Mouse (Mus musculus) stomach, embryonic 15.5 days (tissue): ENCODE results near the gene Cmtm6. TPM values are rescaled to one million over a fixed set of nuclear protein-coding genes. Genes with fewer than 3 reads are reported as not detected.

Experiments used
- ATAC-seq: fragments of 200-750 bp; cut with Nextera tagmentation; 2 replicates; pipeline ENCODE4 v1.8.0; 2017; ENCODE audit warnings: low read depth, moderate number of reproducible peaks, moderate TSS enrichment; ENCODE audit not compliant: insufficient read depth, low FRiP score
- H3K27ac ChIP-seq: fragments of 300-500 bp; sonication (generic); 2 replicates; pipeline ENCODE4 v1.5.1; 2015; ENCODE audit warnings: mild to moderate bottlenecking, inconsistent platforms
- H3K27me3 ChIP-seq: fragments of 300-500 bp; sonication (generic); replicated peaks from 2 replicates; pipeline ENCODE4 v1.6.1; 2015; ENCODE audit warnings: inconsistent platforms
- H3K36me3 ChIP-seq: fragments of 300-500 bp; sonication (generic); 2 replicates; pipeline ENCODE4 v1.6.1; 2015; ENCODE audit warnings: inconsistent platforms
- H3K4me1 ChIP-seq: fragments of 300-500 bp; sonication (generic); 2 replicates; pipeline ENCODE4 v1.6.1; 2015; ENCODE audit warnings: inconsistent platforms
- H3K4me2 ChIP-seq: fragments of 300-500 bp; sonication (generic); 2 replicates; pipeline ENCODE4 v1.6.1; 2015; ENCODE audit warnings: mild to moderate bottlenecking, inconsistent platforms
- H3K4me3 ChIP-seq: fragments of 300-500 bp; sonication (generic); replicated peaks from 2 replicates; pipeline ENCODE4 v1.5.1; 2015; ENCODE audit warnings: inconsistent platforms
- H3K9ac ChIP-seq: fragments of 300-500 bp; sonication (generic); 2 replicates; pipeline ENCODE4 v1.6.1; 2015; ENCODE audit warnings: inconsistent platforms
- H3K9me3 ChIP-seq: fragments of 300-500 bp; sonication (generic); 2 replicates; pipeline ENCODE4 v1.6.1; 2016; ENCODE audit warnings: inconsistent platforms
- WGBS: fragments of 180-500 bp; shearing (Covaris S2); methylation state at CpG from one replicate; pipeline ENCODE4 v1.1.7; 2015; 5-methylcytosine and 5-hydroxymethylcytosine counted together
- polyA plus RNA-seq: library from polyadenylated mRNA; unstranded; fragments of >200 nt; fragmentation: Nextera tagmentation; extraction: Ambion mirVana; gene quantifications from 2 replicates; pipeline ENCODE4 v1.2.1, GENCODE M21; 2015

Cmtm6 gene
- polyA plus RNA-seq, 1 experiment from 2014 or later, result 60.9 TPM

DNA sequence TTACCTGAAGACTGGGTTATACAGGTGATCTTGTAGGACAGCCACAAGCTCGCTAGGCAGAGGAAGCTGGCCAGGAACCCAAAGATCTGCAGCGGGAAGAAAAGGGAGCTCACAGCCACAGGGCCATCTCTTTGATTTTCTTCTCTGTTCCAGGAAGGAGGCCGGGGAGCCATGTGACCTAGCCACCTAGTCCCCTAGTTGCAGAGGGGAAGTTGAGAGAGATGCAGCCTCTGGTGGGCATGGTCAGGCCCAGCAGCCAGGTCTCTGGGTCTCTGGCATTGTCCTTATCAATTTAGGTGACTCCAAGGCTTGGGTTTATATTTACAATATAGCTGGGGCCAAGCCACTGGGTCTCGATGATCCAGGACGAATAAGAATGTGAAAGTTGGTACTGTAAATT lies 27.9 kb downstream of the Cmtm6 start:
- no peaks in the 10 kb centered on the region for H3K9me3 ChIP-seq
- ATAC-seq, result no peak
- no peaks in the 10 kb centered on the region for H3K4me1 ChIP-seq
- no peak overlapping the region for H3K4me3 ChIP-seq
- H3K27ac ChIP-seq, result no peak overlapping the region
- H3K9ac ChIP-seq, result no peak overlapping the region
- WGBS, result 89% methylated on average over 5 of the region's 5 CpGs
- H3K4me2 ChIP-seq, result no peak overlapping the region
- peaks cover 18% of the 10 kb centered on the region for H3K36me3 ChIP-seq
- H3K27me3 ChIP-seq, result no peaks in the 10 kb centered on the region

DNA sequence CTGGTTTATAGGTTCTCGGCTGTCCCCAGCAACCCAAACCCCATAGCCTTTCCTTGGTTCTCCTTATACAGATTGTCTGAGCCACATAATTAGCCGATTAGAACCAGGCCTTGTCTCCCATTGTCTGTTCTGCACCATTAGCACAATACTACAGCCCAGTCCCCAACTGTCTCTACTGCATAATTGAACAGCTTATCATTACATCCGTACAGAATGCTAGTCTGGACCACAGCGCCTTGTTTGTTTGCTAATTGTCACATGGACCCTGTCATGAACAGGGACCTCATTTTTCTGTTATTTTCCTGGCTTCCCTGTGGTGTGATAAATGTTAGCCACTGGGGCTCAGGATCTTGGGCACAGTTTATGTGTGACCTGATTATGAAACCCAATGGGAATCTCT lies 29.0 kb downstream of the Cmtm6 start:
- no peak overlapping the region for H3K4me3 ChIP-seq
- H3K27me3 ChIP-seq, result no peaks in the 10 kb centered on the region
- 74% methylated on average over 4 of the region's 4 CpGs for WGBS
- no peak overlapping the region for H3K9ac ChIP-seq
- H3K4me2 ChIP-seq, result no peak overlapping the region
- H3K27ac ChIP-seq, result no peak overlapping the region
- H3K4me1 ChIP-seq, result no peaks in the 10 kb centered on the region
- H3K36me3 ChIP-seq, result peaks cover 18% of the 10 kb centered on the region
- no peak for ATAC-seq
- H3K9me3 ChIP-seq, result no peaks in the 10 kb centered on the region

- WGBS, result 82% methylated on average over 5 of the region's 5 CpGs
- Histone ChIP-seq H3K4me2 (no peak overlapping the region), H3K9me3 (no peaks in the 10 kb centered on the region), H3K4me1 (no peaks in the 10 kb centered on the region), H3K27me3 (no peaks in the 10 kb centered on the region), H3K4me3 (no peak overlapping the region), H3K9ac (no peak overlapping the region), H3K27ac (no peak overlapping the region), H3K36me3 (peaks cover 18% of the 10 kb centered on the region; the same call in 1 of the 2 replicates)
- no peak for ATAC-seq
Observed at GRCm38 (mm10) chr9:114760353-114760752, 29.4 kb downstream of the Cmtm6 start.

DNA sequence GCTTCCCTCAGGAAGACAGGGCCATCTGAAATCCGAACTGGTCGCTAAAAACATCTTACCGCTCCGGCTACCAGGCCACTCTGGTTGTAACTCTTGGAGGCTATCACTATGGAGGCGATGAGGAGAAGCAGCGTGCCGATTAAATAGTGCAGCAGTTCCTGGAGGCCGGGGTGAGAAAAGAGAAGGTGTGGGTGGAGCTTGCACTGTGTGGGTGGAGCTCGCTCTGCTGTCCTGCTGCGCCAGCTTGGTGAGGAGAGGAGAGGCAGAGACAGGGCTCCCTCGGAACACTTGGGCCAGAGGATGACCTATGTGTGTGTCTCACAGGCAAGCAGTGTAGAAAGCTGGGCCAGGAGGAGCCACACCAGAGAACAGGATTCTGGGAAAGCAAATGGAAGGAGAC lies 30.9 kb downstream of the Cmtm6 start:
- Histone ChIP-seq H3K4me3 (no peak overlapping the region), H3K27ac (no peak overlapping the region), H3K9ac (no peak overlapping the region), H3K4me2 (no peak overlapping the region), H3K9me3 (no peaks in the 10 kb centered on the region), H3K27me3 (no peaks in the 10 kb centered on the region), H3K36me3 (peaks cover 17% of the 10 kb centered on the region; the same call in 1 of the 2 replicates), H3K4me1 (no peaks in the 10 kb centered on the region)
- no peak for ATAC-seq
- 63% methylated on average over 11 of the region's 11 CpGs for WGBS

DNA sequence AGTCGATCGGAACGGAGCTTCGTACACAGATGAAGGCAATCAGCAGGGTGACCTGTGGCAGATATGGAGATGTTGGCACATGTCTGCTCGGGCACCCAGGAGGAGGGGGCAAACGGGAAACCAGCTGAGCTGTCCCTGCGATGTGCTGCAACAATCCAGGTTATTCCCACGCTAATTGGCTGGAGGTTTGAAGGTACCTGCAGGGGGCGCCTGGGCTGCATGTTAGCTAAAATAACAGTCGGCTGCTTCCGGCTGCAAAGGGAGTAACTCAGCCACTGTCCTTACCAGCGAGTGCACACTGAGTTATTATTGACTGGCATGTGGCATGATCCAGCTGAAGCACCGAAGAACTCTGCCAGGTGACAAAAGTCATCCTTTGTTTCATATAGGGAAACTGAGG lies 32.4 kb downstream of the Cmtm6 start:
- no peak for ATAC-seq
- Histone ChIP-seq H3K36me3 (peaks cover 12% of the 10 kb centered on the region; the same call in 1 of the 2 replicates), H3K9ac (no peak overlapping the region), H3K27me3 (no peaks in the 10 kb centered on the region), H3K9me3 (no peaks in the 10 kb centered on the region), H3K4me3 (no peak overlapping the region), H3K4me2 (no peak overlapping the region), H3K27ac (no peak overlapping the region), H3K4me1 (no peaks in the 10 kb centered on the region)
- WGBS, result 63% methylated on average over 13 of the region's 13 CpGs

DNA sequence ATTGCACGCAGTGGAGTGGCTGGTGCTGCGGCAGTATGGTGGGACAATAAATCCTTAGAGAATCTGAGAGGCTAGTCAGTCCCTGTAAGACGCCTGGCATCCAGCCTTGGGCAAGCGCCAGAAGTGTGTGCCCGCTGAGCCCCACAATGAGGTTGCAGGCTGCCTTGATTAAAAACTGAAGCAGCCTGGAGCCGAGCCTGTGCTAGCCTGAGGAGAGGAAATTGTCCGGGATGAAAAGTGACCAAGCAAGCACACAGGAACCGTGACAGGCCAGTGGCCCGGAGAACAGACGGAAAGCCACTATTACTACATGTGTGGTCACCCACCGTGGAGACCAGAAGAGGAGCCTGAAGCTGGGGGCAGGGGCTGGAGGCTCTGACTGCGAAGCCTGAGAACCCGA lies 36.1 kb downstream of the Cmtm6 start:
- Histone ChIP-seq H3K36me3 (peaks cover 3% of the 10 kb centered on the region; the same call in 1 of the 2 replicates), H3K4me2 (no peak overlapping the region), H3K9ac (no peak overlapping the region), H3K27ac (no peak overlapping the region), H3K9me3 (no peaks in the 10 kb centered on the region), H3K27me3 (no peaks in the 10 kb centered on the region), H3K4me1 (no peaks in the 10 kb centered on the region), H3K4me3 (no peak overlapping the region)
- no peak for ATAC-seq
- 73% methylated on average over 13 of the region's 13 CpGs for WGBS

DNA sequence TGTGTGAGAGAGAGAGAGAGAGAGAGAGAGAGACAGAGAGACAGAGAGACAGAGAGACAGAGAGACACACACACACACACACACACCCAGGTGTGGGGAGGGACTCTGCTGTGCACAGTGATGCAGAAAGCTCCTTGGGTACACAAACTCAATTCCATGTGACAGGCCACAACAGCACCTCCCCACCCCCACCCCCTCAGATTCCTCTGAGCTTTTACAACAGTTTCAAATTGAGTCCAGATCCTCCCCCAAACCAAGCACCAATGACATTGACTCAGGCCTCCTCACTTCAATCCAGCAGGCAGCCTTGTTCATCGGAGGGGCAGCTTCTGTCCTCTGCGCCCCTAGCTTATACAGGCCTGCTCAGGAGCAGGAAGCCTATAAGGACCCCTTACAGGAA lies 36.6 kb downstream of the Cmtm6 start:
- Histone ChIP-seq H3K4me3 (no peak overlapping the region), H3K4me1 (no peaks in the 10 kb centered on the region), H3K4me2 (no peak overlapping the region), H3K9me3 (no peaks in the 10 kb centered on the region), H3K9ac (no peak overlapping the region), H3K36me3 (peaks cover 7% of the 10 kb centered on the region; the same call in 1 of the 2 replicates), H3K27ac (no peak overlapping the region), H3K27me3 (no peaks in the 10 kb centered on the region)
- WGBS, result 64% methylated on average over 2 of the region's 2 CpGs
- ATAC-seq, result no peak

DNA sequence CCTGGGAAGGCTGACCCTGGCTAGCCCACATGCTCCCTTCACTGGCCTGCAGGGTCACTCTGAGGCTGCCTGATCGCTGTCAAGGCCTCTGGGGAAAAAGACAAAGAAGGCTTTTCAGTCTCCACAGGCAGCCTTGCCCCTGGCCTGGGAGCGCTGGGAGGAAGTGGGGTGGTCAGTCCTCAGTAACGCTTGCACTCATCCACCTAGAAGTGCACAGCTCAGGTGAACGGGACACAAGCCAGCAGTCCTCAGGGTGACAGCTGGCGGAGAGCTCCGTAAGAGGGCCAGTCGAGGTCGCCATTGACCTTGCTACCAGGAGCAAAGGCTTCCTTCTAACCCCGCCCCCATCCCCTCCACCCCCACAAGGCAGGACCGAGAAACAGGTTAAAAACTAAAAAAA lies 37.1 kb downstream of the Cmtm6 start:
- H3K9ac ChIP-seq, result no peak overlapping the region

GRCm38 (mm10) chr9:114770224-114770623 lies 39.3 kb downstream of the Cmtm6 start:
- H3K27ac ChIP-seq, result no peak overlapping the region
- H3K9ac ChIP-seq, result no peak overlapping the region
- no peak overlapping the region for H3K4me2 ChIP-seq
- H3K9me3 ChIP-seq, result no peaks in the 10 kb centered on the region
- peaks cover 10% of the 10 kb centered on the region; the same call in 1 of the 2 replicates for H3K36me3 ChIP-seq
- 89% methylated on average over 4 of the region's 4 CpGs for WGBS
- H3K27me3 ChIP-seq, result no peaks in the 10 kb centered on the region
- H3K4me1 ChIP-seq, result peaks cover 6% of the 10 kb centered on the region; the same call in 1 of the 2 replicates
- ATAC-seq, result no peak
- H3K4me3 ChIP-seq, result no peak overlapping the region

More for the DNA sequence above, 37.1 kb downstream of the Cmtm6 start:
- H3K4me2 ChIP-seq, result no peak overlapping the region
- H3K27ac ChIP-seq, result no peak overlapping the region
- WGBS, result 62% methylated on average over 10 of the region's 10 CpGs
- H3K9me3 ChIP-seq, result no peaks in the 10 kb centered on the region
- H3K4me1 ChIP-seq, result no peaks in the 10 kb centered on the region
- ATAC-seq, result no peak
- H3K4me3 ChIP-seq, result no peak overlapping the region
- no peaks in the 10 kb centered on the region for H3K27me3 ChIP-seq
- peaks cover 10% of the 10 kb centered on the region; the same call in 1 of the 2 replicates for H3K36me3 ChIP-seq

DNA sequence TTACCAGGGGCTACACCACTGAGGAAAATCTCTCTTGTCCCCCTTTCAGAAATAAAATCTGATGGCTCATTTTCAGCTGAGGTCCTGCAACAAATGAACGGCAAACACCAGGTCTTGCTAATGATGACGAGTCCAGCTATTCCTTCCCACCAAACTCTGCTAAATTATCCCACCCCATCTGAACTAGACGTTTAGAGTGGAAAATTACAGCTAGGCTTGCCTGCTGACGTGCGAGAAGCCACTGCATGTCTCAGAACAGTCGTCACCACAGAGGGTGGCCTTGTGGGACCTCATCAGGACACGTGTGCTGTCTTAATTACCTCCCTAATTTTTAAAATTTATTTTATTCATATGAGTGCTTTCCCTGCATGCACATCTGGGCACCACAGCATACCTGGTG lies 40.6 kb downstream of the Cmtm6 start:
- H3K36me3 ChIP-seq, result peaks cover 10% of the 10 kb centered on the region; the same call in 1 of the 2 replicates
- no peak overlapping the region for H3K9ac ChIP-seq
- H3K4me3 ChIP-seq, result no peak overlapping the region
- H3K4me2 ChIP-seq, result no peak overlapping the region
- WGBS, result 78% methylated on average over 7 of the region's 7 CpGs
- no peaks in the 10 kb centered on the region for H3K9me3 ChIP-seq
- H3K27me3 ChIP-seq, result no peaks in the 10 kb centered on the region
- H3K27ac ChIP-seq, result no peak overlapping the region
- H3K4me1 ChIP-seq, result peaks cover 8% of the 10 kb centered on the region; the same call in 1 of the 2 replicates
- ATAC-seq, result no peak

GRCm38 (mm10) chr9:114774629-114775028 lies 43.7 kb downstream of the Cmtm6 start:
- no peaks in the 10 kb centered on the region for H3K9me3 ChIP-seq
- H3K27ac ChIP-seq, result no peak overlapping the region

GRCm38 (mm10) chr9:114775272-114775671 lies 44.4 kb downstream of the Cmtm6 start:
- peaks cover 9% of the 10 kb centered on the region; the same call in 1 of the 2 replicates for H3K36me3 ChIP-seq
- 66% methylated on average over 4 of the region's 4 CpGs for WGBS
- no peak for ATAC-seq

More at GRCm38 (mm10) chr9:114774629-114775028, 43.7 kb downstream of the Cmtm6 start:
- Histone ChIP-seq H3K27me3 (no peaks in the 10 kb centered on the region), H3K9ac (no peak overlapping the region), H3K36me3 (peaks cover 10% of the 10 kb centered on the region; the same call in 1 of the 2 replicates), H3K4me1 (peaks cover 8% of the 10 kb centered on the region; the same call in 1 of the 2 replicates), H3K4me2 (no peak overlapping the region), H3K4me3 (no peak overlapping the region)
- ATAC-seq, result no peak
- 67% methylated on average over 6 of the region's 6 CpGs for WGBS

GRCm38 (mm10) chr9:114776361-114776760 lies 45.4 kb downstream of the Cmtm6 start:
- ATAC-seq, result no peak
- H3K4me3 ChIP-seq, result no peak overlapping the region
- no peaks in the 10 kb centered on the region for H3K9me3 ChIP-seq
- no peak overlapping the region for H3K27ac ChIP-seq
- H3K4me1 ChIP-seq, result peaks cover 19% of the 10 kb centered on the region
- no peak overlapping the region for H3K9ac ChIP-seq
- WGBS, result 88% methylated on average over 3 of the region's 3 CpGs
- H3K4me2 ChIP-seq, result no peak overlapping the region
- peaks cover 8% of the 10 kb centered on the region; the same call in 1 of the 2 replicates for H3K36me3 ChIP-seq
- H3K27me3 ChIP-seq, result no peaks in the 10 kb centered on the region

More at GRCm38 (mm10) chr9:114775272-114775671, 44.4 kb downstream of the Cmtm6 start:
- Histone ChIP-seq H3K27me3 (no peaks in the 10 kb centered on the region), H3K9me3 (no peaks in the 10 kb centered on the region), H3K4me1 (peaks cover 14% of the 10 kb centered on the region), H3K9ac (no peak overlapping the region), H3K27ac (no peak overlapping the region), H3K4me2 (no peak overlapping the region), H3K4me3 (no peak overlapping the region)
